Mouse (Mus musculus): ENCODE measurements around the gene Vsx2.

Vsx2 gene

GRCm38 (mm10) chr12:84571466-84572340, 2.1 kb downstream of the Vsx2 start:
- DNase-seq (ENCODE audit: low read depth, low spot score) = peak; percentile 39

DNA sequence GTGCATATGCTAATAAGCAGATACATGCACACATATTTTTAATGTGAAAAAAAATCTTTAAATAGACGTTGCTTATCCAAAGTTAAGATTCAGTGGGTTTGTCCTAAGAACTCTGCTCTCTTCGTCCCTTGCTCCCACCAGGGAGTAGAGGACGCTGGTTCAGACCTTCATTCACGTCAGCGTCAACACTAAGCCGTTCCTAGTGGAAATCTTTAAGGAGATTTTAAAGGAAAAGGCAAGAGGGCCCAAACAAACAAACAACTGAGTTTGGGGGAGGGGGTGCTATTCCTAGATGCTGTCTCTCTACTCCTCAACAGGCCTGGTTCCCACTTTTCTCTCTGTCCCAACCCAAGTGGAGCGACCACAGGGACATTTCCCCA, 2.8 kb downstream of the Vsx2 start:
- DNase-seq (ENCODE audit: low read depth, low spot score) = no peak

GRCm38 (mm10) chr12:84573094-84573493, 3.5 kb downstream of the Vsx2 start:
- DNase-seq (ENCODE audit: low read depth, low spot score) = no peak

DNA sequence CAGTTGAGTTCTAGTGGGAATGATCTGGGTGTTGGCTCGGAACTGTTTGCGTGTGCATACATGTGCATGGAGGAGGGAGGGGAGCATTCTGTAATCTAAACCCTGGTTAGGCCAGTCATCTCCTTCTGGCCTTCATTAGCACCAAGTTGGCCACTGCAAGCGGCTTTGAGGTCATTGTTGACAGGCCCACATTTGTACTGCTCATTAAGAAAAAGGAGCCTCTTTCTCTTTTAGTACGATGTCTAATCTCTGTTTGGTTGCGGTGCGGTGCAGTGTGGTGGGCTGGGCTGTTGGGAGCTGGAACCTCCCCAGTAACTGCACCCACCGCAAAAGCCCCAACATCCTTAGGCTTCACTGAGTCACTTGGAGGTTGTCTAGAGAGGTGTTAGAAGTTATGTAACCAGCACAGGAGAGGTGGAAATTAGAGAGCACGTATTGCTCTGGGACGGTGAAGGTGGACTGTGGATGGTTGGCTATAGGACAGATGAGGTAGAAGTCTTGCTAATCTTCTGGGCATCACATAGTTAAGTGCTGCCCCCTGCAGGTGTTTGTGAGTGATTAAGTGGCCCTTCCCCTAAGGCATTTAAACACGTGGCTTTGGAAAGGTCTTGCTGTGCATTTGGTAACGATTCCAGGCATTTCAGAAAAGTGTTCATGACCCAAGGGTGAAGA, 8.3 kb downstream of the Vsx2 start:
- DNase-seq (ENCODE audit: low read depth, low spot score) = no peak

- no peak for DNase-seq (ENCODE audit: low read depth, low spot score)
These were observed 8.8 kb downstream of the Vsx2 start for GRCm38 (mm10) chr12:84578440-84578770.

DNA sequence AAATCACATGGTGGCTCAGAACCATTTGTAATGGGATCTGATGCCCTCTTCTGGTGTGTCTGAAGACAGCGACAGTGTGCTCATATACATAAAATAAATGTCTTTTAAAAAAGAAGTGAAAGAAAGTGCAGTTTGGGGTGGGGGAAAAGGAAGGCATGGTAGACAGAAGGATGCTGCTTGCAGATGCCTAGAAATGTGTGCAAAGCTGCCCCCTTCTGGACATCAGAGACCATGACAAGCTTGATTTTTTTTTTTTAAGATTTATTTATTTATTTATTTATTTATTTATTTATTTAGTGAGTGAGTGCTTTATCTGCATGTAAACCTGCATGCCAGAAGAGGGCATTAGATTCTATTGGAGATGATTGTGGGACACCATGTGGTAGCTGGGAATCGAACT, 11.7 kb downstream of the Vsx2 start:
- no peak for DNase-seq (ENCODE audit: low read depth, low spot score)

GRCm38 (mm10) chr12:84589825-84590761, 20.5 kb downstream of the Vsx2 start:
- peak; percentile 89 for DNase-seq (ENCODE audit: low read depth, low spot score)

GRCm38 (mm10) chr12:84598324-84598723, 28.8 kb downstream of the Vsx2 start:
- DNase-seq (ENCODE audit: low read depth, low spot score) = no peak

- DNase-seq (ENCODE audit: low read depth, low spot score) = no peak
These were observed 34.4 kb downstream of the Vsx2 start for GRCm38 (mm10) chr12:84604001-84604400.

GRCm38 (mm10) chr12:84605860-84606259, 36.3 kb downstream of the Vsx2 start:
- DNase-seq (ENCODE audit: low read depth, low spot score) = no peak

DNA sequence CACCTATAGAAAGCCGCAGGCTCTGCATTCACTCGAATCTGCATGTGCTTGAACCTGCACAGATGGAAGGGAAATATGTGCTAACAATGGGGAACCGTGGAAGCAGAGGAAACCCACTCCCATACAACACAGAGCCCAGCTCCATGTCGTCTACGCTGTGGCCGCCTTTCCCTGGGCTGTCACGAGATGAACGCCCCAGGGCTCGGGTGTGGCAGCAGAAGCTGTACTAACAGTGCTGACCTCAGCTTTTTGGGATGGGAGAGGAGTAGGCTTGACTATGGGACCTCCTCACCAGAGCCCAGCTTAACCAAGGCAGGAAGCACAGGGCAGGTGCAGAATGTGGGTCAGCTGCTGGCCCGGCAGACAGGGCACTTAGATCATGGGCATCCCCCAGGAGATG, 42.2 kb downstream of the Vsx2 start:
- no peak for DNase-seq (ENCODE audit: low read depth, low spot score)

DNA sequence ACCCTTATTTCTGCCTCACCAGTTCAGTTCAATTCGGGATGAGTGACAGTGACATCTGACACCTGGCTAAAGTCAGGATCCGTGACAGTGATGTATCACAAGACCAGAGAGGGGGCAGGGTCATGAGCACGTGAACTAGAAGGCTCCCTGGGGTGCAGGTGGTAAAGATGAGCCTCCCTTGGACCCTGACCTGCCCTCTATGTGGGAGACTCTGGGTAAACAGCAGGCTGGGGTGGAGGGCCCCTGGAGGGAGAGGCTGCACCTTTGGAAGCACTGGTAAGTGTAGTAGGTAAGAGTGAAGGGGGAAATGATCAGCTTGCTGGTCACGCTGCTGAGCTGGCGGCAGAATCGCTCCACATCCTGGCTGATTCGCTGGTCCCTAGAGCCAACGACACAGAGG, 43.0 kb downstream of the Vsx2 start:
- no peak for DNase-seq (ENCODE audit: low read depth, low spot score)

- peak; percentile 72 for DNase-seq (ENCODE audit: low read depth, low spot score)
These were observed 44.4 kb downstream of the Vsx2 start for GRCm38 (mm10) chr12:84614001-84614400.

- no peak for DNase-seq (ENCODE audit: low read depth, low spot score)
These were observed 45.0 kb downstream of the Vsx2 start for GRCm38 (mm10) chr12:84614524-84614923.

DNA sequence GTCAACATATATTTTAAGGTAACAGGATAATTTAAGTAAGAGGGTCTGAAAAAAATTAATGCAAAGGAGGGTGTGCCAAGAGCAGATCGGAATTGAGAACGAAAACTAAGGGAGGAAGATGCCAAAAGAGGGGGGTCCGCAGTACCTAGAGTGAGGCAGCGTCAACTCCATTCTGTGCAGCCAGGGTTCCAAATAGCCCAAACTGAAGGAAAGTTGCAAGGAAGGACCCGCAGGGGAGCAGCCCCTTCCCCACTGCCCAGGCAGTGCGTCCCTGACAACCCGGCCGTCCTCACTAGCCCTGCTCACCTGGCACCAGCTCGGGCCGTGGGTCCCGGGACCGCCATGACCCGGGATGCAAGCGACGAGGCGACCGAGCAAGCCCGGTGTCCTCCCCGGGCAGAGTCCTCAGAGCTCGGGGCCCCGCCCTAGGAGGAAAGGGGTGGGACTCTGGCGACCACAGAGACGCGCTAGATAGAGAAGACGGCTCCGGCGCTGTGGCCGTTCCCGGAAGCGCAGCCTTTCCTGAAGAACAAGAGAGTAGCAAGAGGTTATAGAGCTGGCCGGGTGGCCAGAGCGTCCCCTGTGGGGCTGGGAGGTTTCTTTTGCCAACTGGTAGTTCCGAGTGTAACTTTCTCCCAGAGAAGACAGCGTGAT, 47.5 kb downstream of the Vsx2 start, which contains the start of gene Abcd4:
Gene Abcd4, minus strand, starts transcription at position 437 of the 654 bp plus-strand sequence.
- DNase-seq (ENCODE audit: low read depth, low spot score) = peak; percentile 94

DNA sequence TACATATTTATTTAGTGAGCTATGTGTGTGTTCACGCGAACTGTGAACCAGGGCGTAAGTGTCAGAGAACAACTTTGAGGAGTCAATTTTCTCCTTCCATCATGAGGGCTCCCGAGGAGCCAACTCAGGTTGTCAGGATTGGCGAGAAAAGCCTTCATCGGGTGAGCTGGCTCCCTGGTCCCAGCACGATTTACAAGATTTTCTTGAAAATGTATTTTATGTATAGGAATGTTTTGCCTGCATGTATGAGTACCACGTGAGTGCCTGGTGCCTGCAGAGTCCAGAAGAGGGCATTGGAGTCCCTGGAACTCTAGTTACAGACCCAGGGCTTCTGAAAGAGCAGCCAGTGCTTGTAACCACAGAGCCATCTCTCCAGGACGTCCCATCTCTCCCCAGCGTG, 48.1 kb downstream of the Vsx2 start:
- DNase-seq (ENCODE audit: low read depth, low spot score) = no peak

DNA sequence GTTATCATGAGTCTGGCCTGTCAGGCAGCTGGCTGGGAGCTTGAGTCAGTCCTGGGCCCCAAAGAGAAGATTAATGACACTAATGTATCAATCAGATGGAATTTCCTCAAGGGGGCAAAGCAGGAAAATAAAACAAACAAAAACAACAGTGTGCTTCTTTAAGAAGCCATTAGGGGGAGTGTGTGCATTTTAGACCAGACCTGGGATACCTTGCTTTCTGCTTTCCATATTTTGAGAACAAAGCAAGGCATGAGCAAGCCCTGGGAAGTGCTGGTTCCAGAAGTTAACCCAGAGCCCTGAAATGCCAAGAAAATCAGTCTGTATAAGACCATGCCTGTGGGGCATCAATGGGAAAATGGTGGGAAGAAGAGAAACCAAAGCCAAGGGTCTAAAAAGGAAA, 51.4 kb downstream of the Vsx2 start:
- peak; percentile 65 for DNase-seq (ENCODE audit: low read depth, low spot score)

GRCm38 (mm10) chr12:84624601-84625000, 55.0 kb downstream of the Vsx2 start:
- DNase-seq (ENCODE audit: low read depth, low spot score) = no peak

DNA sequence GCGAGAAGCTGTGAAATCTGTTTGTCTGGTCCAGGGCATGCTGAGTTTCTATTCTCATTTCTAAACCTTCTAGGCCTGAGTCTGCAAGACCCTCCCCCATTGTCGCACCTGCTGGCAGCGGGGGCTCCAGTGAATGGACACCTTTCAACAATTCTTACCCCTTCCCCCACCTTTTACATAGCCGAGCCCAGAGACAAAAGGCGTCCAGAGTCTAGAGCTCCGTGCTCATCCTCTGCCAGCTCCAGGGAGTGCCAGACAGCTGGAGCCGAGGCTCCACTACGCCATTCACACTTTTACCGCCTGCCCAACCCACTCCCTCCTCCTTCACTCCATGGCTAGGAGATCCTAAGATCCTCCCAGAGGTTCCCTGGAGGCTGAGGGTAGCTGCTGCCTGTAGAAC, 55.6 kb downstream of the Vsx2 start:
- peak; percentile 96 for DNase-seq (ENCODE audit: low read depth, low spot score)

DNA sequence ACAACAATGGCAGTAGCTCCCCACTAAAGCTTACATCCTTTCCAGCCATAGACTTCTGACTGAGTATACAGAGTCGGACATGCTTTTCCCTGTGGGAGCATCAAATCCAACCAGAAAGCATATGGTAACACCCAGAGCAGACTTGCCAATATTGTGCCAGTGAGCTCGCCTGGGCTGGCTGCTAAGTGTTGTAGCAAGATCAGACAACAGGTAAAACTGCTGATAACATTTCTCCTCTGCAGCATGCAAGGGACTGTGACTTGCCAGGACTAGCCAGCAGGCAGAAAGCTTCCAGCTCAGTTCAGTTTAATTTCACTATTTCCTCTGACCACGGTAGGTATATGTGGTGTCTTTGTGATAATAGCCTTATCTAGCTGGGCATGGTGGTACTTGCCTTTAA, 62.3 kb downstream of the Vsx2 start:
- no peak for DNase-seq (ENCODE audit: low read depth, low spot score)

GRCm38 (mm10) chr12:84640253-84640652, 70.7 kb downstream of the Vsx2 start:
- DNase-seq (ENCODE audit: low read depth, low spot score) = peak; percentile 59
